Mouse (Mus musculus) limb, embryonic 15.5 days (tissue): ENCODE results near the gene Cntn2. TPM values are rescaled to one million over a fixed set of nuclear protein-coding genes. Genes with fewer than 3 reads are reported as not detected.

Experiments used
- ATAC-seq: fragments of 200-750 bp; cut with Nextera tagmentation; 2 replicates; pipeline ENCODE4 v1.8.0; 2017; ENCODE audit warnings: low read depth, moderate TSS enrichment; ENCODE audit not compliant: insufficient number of reproducible peaks, low FRiP score, low TSS enrichment
- H3K27ac ChIP-seq: fragments of 300-500 bp; sonication (generic); 2 replicates; pipeline ENCODE4 v1.5.1; 2015; ENCODE audit warnings: moderate library complexity, mild to moderate bottlenecking, inconsistent platforms
- H3K27me3 ChIP-seq: fragments of 300-500 bp; sonication (generic); 2 replicates; pipeline ENCODE4 v1.6.1; 2015; ENCODE audit warnings: inconsistent platforms
- H3K36me3 ChIP-seq: fragments of 300-500 bp; sonication (generic); 2 replicates; pipeline ENCODE4 v1.6.1; 2015; ENCODE audit warnings: inconsistent platforms
- H3K4me1 ChIP-seq: fragments of 300-500 bp; sonication (generic); 2 replicates; pipeline ENCODE4 v1.6.1; 2015; ENCODE audit warnings: inconsistent platforms
- H3K4me2 ChIP-seq: fragments of 300-500 bp; sonication (generic); 2 replicates; pipeline ENCODE4 v1.6.1; 2015; ENCODE audit warnings: mild to moderate bottlenecking, inconsistent platforms
- H3K4me3 ChIP-seq: fragments of 300-500 bp; sonication (generic); 2 replicates; pipeline ENCODE4 v1.5.1; 2015; ENCODE audit warnings: mild to moderate bottlenecking, inconsistent platforms
- H3K9ac ChIP-seq: fragments of 300-500 bp; sonication (generic); 2 replicates; pipeline ENCODE4 v1.6.1; 2015; ENCODE audit warnings: inconsistent platforms
- H3K9me3 ChIP-seq: fragments of 300-500 bp; sonication (generic); 2 replicates; pipeline ENCODE4 v1.6.1; 2016; ENCODE audit warnings: inconsistent platforms
- WGBS: fragments of 180-500 bp; shearing (Covaris S2); methylation state at CpG from one replicate; pipeline ENCODE4 v1.1.7; 2015; 5-methylcytosine and 5-hydroxymethylcytosine counted together
- polyA plus RNA-seq: library from polyadenylated mRNA; unstranded; fragments of >200 nt; fragmentation: Nextera tagmentation; extraction: Ambion mirVana; gene quantifications from 2 replicates; pipeline ENCODE4 v1.2.1, GENCODE M21; 2015

The Cntn2 gene
- polyA plus RNA-seq, 1 experiment from 2014 or later, result 0.35 TPM

DNA sequence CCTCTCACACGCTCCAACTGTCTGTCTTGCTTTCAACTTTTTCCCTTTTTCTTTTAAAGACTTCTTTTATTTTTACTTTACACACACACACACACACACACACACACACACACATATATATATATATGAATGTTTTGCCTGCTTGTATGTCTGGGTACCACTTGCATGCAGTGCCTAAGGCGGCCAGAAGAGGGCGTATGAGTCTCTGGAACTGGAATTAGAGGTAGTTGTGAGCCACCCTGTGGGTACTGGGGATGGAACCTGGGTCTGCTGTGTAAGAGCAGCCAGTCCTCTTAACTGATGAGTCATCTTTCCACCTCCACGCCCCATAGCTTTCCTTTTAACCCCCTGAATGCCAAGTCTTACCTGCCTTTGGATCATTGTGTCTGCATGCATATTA, 19.1 kb downstream of the Cntn2 start:
- Histone ChIP-seq H3K36me3 (no peaks in the 10 kb centered on the region), H3K4me3 (no peak overlapping the region), H3K27ac (no peak overlapping the region), H3K4me1 (peaks cover 5% of the 10 kb centered on the region; the same call in 1 of the 2 replicates), H3K4me2 (no peak overlapping the region), H3K9me3 (no peaks in the 10 kb centered on the region), H3K9ac (no peak overlapping the region), H3K27me3 (no peaks in the 10 kb centered on the region)
- WGBS, result 35% methylated on average over 4 of the region's 4 CpGs
- ATAC-seq, result no peak

GRCm38 (mm10) chr1:132523048-132523447, 20.0 kb downstream of the Cntn2 start:
- no peaks in the 10 kb centered on the region for H3K36me3 ChIP-seq
- no peak overlapping the region for H3K9ac ChIP-seq
- no peak for ATAC-seq
- WGBS, result 82% methylated on average over 8 of the region's 8 CpGs
- H3K27ac ChIP-seq, result no peak overlapping the region
- no peaks in the 10 kb centered on the region for H3K27me3 ChIP-seq
- no peaks in the 10 kb centered on the region for H3K9me3 ChIP-seq
- no peak overlapping the region for H3K4me2 ChIP-seq
- H3K4me3 ChIP-seq, result no peak overlapping the region
- peaks cover 5% of the 10 kb centered on the region; the same call in 1 of the 2 replicates for H3K4me1 ChIP-seq

GRCm38 (mm10) chr1:132520764-132521163, 22.3 kb downstream of the Cntn2 start:
- Histone ChIP-seq H3K27me3 (no peaks in the 10 kb centered on the region), H3K9ac (no peak overlapping the region), H3K9me3 (no peaks in the 10 kb centered on the region), H3K4me3 (no peak overlapping the region), H3K4me2 (no peak overlapping the region), H3K4me1 (no peaks in the 10 kb centered on the region), H3K36me3 (no peaks in the 10 kb centered on the region), H3K27ac (no peak overlapping the region)
- ATAC-seq, result no peak
- WGBS, result 19% methylated on average over 3 of the region's 6 CpGs

DNA sequence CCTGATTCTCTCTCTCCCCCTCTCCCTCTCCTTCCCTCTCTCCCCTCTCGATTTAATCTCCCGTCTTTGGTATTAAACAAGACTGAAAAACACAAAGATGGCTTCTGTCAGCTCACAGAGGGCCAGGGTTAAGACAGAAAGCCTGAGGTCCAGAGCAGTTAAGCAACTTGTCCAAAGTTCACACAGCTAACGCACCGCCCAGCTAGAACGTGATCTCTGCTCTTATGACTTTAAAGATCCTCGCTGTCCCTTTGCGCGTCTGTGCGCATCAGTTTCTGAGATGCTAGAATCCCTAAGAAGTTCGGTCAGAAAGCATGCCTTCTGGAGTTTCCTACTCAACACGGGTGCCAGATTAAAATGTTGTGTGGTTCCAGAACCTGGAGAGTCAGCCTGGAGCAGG, 23.3 kb downstream of the Cntn2 start:
- H3K4me2 ChIP-seq, result no peak overlapping the region
- H3K27ac ChIP-seq, result no peak overlapping the region
- no peak overlapping the region for H3K4me3 ChIP-seq
- no peak overlapping the region for H3K9ac ChIP-seq
- no peaks in the 10 kb centered on the region for H3K4me1 ChIP-seq
- no peaks in the 10 kb centered on the region for H3K27me3 ChIP-seq
- WGBS, result 85% methylated on average over 11 of the region's 11 CpGs
- no peaks in the 10 kb centered on the region for H3K36me3 ChIP-seq
- ATAC-seq, result no peak
- no peaks in the 10 kb centered on the region for H3K9me3 ChIP-seq

DNA sequence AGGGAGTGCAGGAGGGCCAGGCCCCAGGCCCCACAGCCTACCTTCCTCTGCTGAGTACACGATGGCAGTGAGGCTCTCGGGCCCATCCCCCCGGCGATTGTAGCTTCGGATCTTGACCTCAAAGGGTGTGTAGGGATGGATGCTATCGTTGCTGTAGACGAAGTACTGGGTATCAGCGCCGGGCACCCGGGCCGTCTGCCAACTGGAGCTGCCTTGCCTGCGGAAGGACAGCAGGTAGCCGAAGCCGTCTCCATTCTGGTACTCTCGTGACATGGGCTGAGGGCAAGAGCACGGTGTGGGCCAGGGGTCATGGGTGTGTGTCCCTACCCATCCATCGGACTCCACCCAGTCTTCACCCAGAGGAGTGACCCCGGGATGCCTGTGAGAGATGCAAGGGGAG, 24.4 kb downstream of the Cntn2 start:
- 84% methylated on average over 18 of the region's 18 CpGs for WGBS
- no peak overlapping the region for H3K9ac ChIP-seq
- no peak overlapping the region for H3K27ac ChIP-seq
- H3K27me3 ChIP-seq, result no peaks in the 10 kb centered on the region
- ATAC-seq, result no peak
- H3K4me3 ChIP-seq, result no peak overlapping the region
- H3K36me3 ChIP-seq, result no peaks in the 10 kb centered on the region
- no peak overlapping the region for H3K4me2 ChIP-seq
- no peaks in the 10 kb centered on the region for H3K9me3 ChIP-seq
- H3K4me1 ChIP-seq, result no peaks in the 10 kb centered on the region

DNA sequence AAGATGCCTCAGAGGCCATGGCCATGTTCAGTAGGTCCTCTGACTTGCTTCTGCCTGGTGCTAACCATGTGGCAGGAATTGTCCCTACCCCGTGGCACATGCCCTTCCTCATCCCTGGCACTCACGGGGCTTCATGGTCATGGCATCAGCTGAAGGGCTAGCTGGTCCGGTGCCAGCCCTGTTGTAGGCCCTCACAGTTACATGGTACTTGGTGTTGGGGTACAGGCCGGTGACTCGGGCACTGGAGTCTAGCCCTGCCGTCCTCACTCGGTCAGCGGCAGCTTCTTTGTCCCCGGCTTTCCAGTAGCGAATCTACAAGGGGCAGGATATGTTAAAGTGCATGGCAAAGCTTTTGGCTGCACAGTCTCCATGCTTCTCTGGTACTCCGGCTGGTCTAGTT, 26.3 kb downstream of the Cntn2 start:
- no peak overlapping the region for H3K4me2 ChIP-seq
- no peaks in the 10 kb centered on the region for H3K4me1 ChIP-seq
- no peaks in the 10 kb centered on the region for H3K27me3 ChIP-seq
- WGBS, result 90% methylated on average over 11 of the region's 11 CpGs
- H3K36me3 ChIP-seq, result no peaks in the 10 kb centered on the region
- no peaks in the 10 kb centered on the region for H3K9me3 ChIP-seq
- no peak overlapping the region for H3K4me3 ChIP-seq
- no peak overlapping the region for H3K27ac ChIP-seq
- ATAC-seq, result no peak
- H3K9ac ChIP-seq, result no peak overlapping the region

DNA sequence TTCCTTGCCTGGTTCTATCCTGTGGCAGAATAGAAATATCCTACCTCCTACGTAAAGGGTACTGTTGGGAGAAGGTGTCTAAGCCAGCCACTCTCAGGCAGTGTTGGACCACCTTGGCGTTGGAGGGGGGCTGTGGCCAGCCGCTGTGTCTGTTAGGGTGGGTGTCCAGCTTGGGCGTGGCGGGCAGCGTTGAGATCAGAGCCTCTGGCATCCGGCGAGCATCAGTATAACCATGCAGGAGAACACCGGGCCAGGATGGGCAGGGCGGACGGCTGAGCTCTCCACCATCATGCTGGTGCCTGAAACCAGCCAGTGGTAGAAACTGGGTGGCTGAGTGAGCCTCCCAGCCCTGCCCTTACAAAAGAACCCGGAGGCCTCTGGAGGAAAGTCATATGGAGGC, 27.7 kb downstream of the Cntn2 start:
- no peak for ATAC-seq
- H3K4me1 ChIP-seq, result no peaks in the 10 kb centered on the region
- WGBS, result 88% methylated on average over 12 of the region's 12 CpGs

DNA sequence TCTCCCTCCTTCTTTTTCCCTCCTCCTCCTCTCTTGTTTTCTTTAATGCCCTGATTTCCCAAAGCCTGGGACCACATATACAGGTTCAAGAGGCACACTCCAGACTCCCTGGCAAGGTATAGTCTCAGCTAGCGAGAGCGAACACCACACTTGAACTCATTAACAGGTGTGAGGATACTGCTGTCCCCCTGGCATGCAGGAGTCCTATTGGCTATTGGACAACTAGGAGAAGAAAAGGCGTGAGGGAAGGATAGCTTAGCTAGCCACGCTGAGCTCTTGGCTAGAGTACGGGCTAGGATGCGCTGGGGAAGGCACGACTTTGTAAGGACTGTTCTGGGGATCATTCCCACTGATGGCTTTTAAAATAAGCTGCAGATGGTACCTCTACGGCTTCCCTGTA, 30.9 kb downstream of the Cntn2 start:
- Histone ChIP-seq H3K9ac (no peak overlapping the region), H3K27me3 (no peaks in the 10 kb centered on the region), H3K27ac (no peak overlapping the region), H3K36me3 (peaks cover 17% of the 10 kb centered on the region), H3K4me2 (no peak overlapping the region), H3K9me3 (no peaks in the 10 kb centered on the region), H3K4me3 (no peak overlapping the region), H3K4me1 (no peaks in the 10 kb centered on the region)
- no peak for ATAC-seq
- 71% methylated on average over 8 of the region's 8 CpGs for WGBS

More for the DNA sequence above, 27.7 kb downstream of the Cntn2 start:
- no peaks in the 10 kb centered on the region for H3K9me3 ChIP-seq
- no peak overlapping the region for H3K4me2 ChIP-seq
- no peak overlapping the region for H3K4me3 ChIP-seq
- H3K27me3 ChIP-seq, result no peaks in the 10 kb centered on the region
- no peaks in the 10 kb centered on the region for H3K36me3 ChIP-seq
- no peak overlapping the region for H3K27ac ChIP-seq
- H3K9ac ChIP-seq, result no peak overlapping the region

DNA sequence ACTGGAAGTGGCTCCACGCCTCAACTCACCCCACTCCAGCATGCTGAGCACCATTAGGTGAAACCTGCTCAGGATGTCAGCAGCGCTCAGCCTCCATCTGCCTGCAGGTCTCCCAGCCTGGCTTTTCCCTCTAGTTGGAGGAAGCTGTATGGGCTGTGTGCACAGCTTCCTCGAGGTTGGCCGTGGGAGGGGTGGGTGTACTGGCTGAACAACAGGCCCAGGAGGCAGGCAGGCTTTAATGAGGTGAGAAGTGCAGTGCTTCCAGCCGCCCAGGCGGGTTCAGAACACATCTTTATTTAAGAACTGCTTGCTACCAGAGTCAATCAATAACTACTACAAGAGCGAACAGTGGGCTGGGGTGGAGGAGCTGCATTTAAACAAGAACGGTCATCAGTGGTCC, 31.5 kb downstream of the Cntn2 start:
- no peak for ATAC-seq
- no peak overlapping the region for H3K27ac ChIP-seq
- H3K9me3 ChIP-seq, result no peaks in the 10 kb centered on the region
- H3K36me3 ChIP-seq, result peaks cover 23% of the 10 kb centered on the region
- H3K4me1 ChIP-seq, result no peaks in the 10 kb centered on the region
- no peak overlapping the region for H3K9ac ChIP-seq
- no peak overlapping the region for H3K4me3 ChIP-seq
- H3K27me3 ChIP-seq, result no peaks in the 10 kb centered on the region
- 30% methylated on average over 8 of the region's 8 CpGs for WGBS
- H3K4me2 ChIP-seq, result no peak overlapping the region

- Histone ChIP-seq H3K36me3 (peaks cover 38% of the 10 kb centered on the region), H3K27me3 (no peaks in the 10 kb centered on the region), H3K27ac (no peak overlapping the region), H3K4me3 (no peak overlapping the region), H3K9ac (no peak overlapping the region), H3K4me1 (no peaks in the 10 kb centered on the region), H3K9me3 (no peaks in the 10 kb centered on the region), H3K4me2 (no peak overlapping the region)
- WGBS, result 86% methylated on average over 5 of the region's 5 CpGs
- ATAC-seq, result no peak
Observed at GRCm38 (mm10) chr1:132509771-132510170, 33.3 kb downstream of the Cntn2 start.

DNA sequence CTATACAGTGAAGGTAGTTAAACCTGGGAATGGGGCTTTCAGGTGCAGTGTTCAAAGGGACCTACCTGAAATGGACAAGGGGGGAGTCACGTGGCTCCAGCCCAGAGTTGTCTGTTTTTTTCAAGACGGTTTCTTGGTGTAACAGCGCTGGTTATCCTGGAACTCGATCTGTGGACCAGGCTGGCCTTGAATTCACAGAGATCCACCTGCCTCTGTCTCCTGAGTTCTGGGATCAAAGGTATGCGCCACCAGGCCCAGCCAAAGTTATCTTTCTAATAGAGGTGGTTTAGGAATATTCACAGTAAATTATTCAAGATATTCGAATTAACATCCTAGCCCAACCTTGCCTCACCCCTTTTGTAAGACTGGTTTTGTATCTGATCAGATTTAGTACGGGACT, 36.4 kb downstream of the Cntn2 start:
- Histone ChIP-seq H3K4me1 (no peaks in the 10 kb centered on the region), H3K9me3 (no peaks in the 10 kb centered on the region), H3K36me3 (peaks cover 65% of the 10 kb centered on the region), H3K4me3 (no peak overlapping the region), H3K27me3 (no peaks in the 10 kb centered on the region), H3K9ac (no peak overlapping the region), H3K4me2 (no peak overlapping the region), H3K27ac (no peak overlapping the region)
- ATAC-seq, result no peak
- WGBS, result 88% methylated on average over 7 of the region's 7 CpGs

- Histone ChIP-seq H3K9ac (no peak within 1 kb of the TSS), H3K27me3 (no peaks in the 10 kb centered on the region), H3K27ac (no peak within 1 kb of the TSS), H3K9me3 (no peaks in the 10 kb centered on the region), H3K4me2 (no peak within 1 kb of the TSS), H3K36me3 (peaks cover 71% of the 10 kb centered on the region), H3K4me3 (no peak within 1 kb of the TSS), H3K4me1 (no peaks in the 10 kb centered on the region)
- ATAC-seq, result no peak
- WGBS, result 90% methylated on average over 7 of the region's 7 CpGs
Observed at GRCm38 (mm10) chr1:132506058-132506457, 37.0 kb downstream of the Cntn2 start, which contains the start of gene Tmem81. Tmem81 (plus strand) TSS chr1:132506230.

- Histone ChIP-seq H3K4me2 (no peak overlapping the region), H3K36me3 (peaks cover 80% of the 10 kb centered on the region), H3K27me3 (no peaks in the 10 kb centered on the region), H3K9me3 (no peaks in the 10 kb centered on the region), H3K27ac (no peak overlapping the region), H3K4me3 (no peak overlapping the region), H3K4me1 (no peaks in the 10 kb centered on the region), H3K9ac (no peak overlapping the region)
- 90% methylated on average over 5 of the region's 5 CpGs for WGBS
- no peak for ATAC-seq
Observed at GRCm38 (mm10) chr1:132505155-132505554, 37.9 kb downstream of the Cntn2 start.
